Mouse (Mus musculus) urinary bladder, postnatal 25 days (tissue): ENCODE measurements around the gene Tll2.
A peak's percentile ranks its signal among the peaks of the same experiment; 100 is the strongest.

ENCODE experiments used
- DNase-seq: peaks from one replicate; pipeline ENCODE4 v3.0.0; 2022; ENCODE audit warnings: low spot score

The Tll2 gene

DNA sequence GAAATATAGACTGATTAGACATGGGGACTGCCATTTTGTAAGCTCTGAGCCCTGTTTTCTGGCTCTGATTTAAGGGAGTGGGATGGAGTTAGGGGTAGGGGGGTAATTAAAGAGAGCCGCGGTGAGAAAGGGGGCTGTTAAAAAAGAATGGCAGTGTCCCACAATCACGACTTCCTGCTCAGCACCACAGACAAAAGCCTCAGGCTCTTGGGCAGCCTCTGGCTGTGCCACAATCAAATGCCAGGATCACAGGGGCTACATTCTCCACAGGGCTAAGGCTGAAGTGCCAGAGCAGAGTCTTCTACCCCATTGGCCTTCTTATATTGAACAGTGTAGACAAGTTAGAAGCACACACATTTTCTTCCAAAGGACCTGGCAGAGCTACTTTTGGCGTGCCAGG is 118.7 kb downstream of the Tll2 start:
- DNase-seq, result no peak

DNA sequence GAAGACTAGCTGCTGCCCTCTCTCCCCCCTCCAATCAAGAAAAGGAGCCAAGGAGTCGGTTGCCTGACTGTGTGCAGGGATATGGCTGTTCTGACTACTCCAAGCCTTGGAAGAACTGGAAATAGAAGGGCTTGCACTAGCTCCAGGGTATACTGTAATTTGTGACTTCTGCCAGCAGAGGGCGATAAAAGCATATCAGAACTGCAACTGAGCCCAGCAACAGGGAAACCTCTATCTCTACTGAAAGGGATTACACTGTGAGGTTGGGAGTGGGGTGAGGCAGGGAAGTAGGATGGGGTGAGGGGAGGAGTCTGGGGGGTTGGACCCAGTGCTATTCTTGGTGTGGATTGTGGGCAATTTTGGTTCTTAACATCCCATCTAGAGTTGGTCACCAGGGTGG is 119.9 kb downstream of the Tll2 start:
- peak; percentile 63 for DNase-seq

DNA sequence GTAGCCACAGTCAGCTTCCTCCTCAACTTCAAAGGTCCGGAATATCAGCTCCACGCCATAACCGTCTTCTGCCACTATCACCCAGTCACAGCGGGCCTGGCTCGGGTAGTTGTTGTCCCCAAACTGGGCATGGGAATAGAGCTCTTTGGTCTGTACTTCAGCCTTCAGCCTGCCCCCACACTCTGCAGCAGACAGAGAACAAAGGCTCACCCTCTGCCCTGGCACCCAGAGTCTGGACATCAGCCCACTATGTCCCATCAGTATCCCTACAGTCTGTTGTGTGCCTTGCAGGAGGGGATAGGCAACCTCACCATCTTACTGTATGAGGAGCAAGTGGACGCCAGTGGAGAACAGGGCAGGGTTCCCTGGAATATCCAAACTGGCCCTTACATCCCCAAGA is 120.3 kb downstream of the Tll2 start:
- no peak for DNase-seq

DNA sequence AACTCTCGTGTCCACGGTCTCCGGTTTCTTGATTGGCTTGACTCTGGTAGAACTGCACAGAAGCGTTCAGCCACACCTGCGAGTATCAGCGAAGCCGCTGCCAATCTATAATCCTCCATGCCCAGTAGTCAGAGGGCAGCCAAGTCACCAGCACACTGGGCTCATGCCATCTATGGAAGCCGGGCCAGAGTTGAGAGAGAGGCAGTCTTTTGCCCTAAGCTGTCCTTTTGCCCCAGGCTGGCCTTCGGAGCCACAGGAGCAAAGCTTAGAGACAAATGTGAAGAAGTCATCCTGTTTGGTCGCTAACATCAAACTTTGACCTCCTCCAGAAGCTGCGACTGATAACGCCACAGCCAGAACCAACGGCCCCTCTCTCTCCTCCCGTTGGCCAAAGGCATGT is 123.0 kb downstream of the Tll2 start:
- no peak for DNase-seq

DNA sequence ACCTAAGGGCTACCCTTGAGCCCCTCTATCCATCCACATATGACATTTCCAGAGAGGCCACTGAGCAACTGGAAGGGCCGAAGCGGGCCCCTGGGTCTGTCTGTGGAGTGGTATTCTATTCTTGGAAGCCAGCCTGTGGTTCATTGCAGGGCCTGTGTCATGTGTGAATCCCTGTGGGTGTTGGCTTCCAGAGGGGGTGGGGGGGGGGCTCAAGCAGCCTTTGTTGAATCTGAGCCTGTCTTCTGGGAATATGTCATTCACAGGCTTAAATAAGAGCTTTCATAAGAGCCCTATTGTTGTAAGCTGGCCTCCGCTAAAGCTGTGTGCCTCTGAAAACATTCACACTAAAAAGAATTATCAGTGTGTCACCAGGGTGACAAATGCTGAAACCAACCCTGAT is 125.0 kb downstream of the Tll2 start:
- DNase-seq, result no peak

DNA sequence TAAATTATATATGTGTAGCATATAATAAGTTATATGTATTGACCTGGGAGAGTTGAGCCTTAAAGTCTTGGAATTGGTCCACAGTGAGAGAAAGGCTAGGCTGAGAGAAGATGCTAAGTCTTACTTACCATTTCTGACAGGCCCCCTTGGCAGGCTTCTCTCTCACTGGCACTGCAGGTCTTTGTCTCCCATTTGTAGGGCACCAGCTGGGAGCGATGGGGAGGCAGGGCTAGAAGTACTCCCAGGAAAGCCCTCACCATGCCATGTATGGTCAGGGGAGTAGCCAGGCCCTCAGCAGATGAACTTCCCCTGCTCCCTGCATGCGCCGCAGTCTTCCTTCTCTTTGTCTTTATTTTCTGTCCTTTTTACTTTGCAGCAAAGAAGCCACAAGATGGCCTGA is 129.7 kb downstream of the Tll2 start, which contains the start of gene Opalin:
TSS of gene Opalin (minus strand) at position 208 of the 400 bp plus-strand sequence.
- DNase-seq, result no peak

DNA sequence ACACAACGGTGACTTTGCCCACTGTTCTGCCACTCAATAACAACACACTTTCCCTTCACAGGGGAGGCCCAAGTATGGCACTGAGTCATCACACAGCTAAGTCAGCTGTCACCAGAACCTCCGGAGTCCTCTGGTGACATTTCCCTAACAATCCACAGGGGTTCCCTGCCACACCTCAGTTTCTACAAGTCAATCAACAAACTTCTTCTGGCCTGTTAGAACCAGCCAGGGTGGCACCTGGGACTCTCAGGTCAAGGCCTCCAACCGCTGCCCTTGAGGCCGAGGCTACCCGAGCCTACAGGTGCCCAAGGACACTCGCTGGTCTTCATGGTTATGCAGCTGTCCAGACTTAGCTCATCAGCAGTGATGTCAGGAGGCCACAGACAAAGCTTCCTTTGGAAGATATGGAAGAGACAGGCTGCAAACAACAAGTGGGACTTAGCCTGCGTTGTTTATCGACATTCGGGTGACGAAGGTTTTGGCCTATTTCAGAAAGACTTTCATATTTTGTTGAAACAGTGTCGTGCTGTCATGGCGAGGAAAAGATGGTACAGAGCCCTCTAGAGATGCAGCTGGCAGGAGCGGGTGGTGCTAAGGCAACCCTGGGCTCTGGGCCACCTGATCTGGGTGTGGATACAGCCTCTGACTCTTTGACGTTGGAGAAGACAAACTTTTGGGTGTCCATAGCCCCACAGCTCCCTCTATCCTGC is 132.7 kb downstream of the Tll2 start:
- no peak for DNase-seq

DNA sequence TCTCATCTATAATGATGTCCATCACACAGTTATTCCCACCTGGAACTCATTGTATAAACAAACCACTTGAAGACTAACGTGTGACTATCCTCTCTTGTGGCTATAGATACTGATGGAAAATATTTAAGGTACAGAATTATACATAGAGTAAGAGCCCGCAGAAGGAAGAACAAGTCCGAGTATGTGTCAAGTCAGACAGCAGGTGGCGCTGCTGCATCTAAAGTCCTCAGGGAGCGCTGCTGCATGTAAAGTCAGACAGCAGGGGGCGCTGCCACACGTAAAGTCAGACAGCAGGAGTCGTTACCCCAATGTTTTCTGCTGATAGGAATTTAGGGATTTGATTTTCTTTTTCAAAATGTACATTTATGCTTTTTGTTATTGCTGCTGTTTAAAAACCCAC is 135.1 kb downstream of the Tll2 start:
- DNase-seq, result peak; percentile 89

DNA sequence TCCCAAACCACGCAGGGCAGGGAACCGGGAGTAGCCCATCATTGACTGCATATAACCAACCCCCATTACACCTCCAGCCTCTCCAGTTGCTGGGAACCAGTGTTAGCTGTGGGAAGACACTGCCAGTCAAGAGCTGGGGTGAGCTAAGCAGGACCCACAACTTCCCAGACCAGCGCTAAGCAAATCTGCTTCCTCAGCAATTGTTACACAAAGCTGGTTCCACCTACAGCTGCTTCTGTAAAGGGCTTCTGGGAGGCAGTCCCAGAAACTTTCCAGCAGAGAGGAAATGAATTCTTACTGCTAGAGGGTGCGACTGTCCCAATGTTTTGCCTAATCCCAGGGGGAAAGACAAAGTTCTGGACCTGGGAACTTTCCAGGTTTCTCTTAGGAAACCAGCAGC is 151.9 kb downstream of the Tll2 start:
- DNase-seq, result no peak

DNA sequence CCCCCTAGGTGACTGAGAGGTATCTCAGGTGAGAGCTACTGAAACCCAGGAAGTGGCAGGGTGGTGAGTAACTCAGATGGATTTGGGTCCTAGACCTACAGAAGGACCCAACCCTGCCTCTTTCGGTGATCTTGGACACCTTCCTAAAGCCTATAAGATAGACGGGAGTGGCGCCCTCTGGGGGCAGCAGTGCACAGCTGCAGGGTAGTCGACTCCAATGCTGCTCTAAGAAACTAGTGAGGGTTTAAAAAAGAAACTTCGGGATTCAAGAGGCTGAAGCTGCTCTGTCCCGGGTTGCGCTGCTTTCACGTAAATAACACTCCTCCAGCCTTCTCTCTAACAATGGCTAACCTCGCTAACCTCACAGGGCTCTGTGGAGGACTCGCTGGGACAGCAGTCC is 153.1 kb downstream of the Tll2 start:
- DNase-seq, result peak; percentile 15

DNA sequence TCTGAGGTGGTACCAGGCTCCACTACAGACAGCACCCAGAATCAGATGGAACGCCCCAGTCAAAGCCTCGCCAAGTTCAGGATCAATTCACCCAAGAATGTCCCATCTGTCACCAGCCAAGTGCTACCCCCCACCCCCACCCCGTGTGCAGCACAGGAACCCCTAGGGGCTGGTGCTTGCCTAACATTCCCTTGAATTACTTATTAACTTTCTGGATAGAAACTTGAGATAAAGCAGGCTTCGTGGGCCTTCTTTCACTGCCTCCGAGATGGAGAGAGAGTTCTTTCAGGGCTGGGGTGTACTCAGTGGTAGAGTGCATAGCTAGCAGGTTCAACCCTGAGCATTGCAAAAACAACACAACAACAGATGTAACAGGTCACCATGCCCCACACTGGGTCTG is 154.4 kb downstream of the Tll2 start:
- DNase-seq, result no peak

DNA sequence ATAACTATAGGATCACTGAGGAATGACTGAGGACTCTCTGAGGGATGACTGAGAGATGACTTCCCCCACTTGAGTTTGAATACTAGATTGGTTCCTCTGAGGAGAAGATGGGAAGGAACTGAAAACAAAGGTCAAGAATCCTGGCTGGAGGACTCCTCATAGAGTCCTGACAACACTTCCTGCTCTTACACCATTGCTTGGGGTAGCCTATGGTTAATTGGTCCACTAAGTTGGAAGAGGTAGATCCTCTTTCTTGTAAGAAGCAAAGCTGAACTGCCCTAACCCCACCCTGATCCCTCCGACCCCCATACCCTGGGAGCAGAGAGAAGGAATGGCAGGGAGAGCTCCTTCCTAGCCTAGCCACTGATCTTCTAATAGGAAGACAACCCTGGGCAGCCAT is 154.9 kb downstream of the Tll2 start:
- no peak for DNase-seq

DNA sequence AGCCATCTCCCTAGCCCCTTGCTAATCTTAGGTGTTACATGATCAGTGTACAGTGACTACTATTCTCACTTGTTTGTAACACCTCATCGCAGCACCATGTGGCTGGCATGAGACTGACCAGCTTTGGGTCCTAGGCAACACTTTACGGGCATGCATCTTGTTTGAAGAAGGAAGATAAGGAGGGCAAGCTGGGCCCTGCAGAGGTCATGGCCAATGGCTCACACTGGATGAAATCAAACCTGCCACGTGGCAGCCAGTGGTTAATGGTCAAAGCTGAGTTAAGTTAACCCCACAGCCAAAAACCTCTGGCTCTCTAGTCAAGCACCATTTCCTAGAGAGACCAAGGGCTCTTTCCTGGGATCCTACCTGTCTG is 158.5 kb downstream of the Tll2 start:
- DNase-seq, result no peak

DNA sequence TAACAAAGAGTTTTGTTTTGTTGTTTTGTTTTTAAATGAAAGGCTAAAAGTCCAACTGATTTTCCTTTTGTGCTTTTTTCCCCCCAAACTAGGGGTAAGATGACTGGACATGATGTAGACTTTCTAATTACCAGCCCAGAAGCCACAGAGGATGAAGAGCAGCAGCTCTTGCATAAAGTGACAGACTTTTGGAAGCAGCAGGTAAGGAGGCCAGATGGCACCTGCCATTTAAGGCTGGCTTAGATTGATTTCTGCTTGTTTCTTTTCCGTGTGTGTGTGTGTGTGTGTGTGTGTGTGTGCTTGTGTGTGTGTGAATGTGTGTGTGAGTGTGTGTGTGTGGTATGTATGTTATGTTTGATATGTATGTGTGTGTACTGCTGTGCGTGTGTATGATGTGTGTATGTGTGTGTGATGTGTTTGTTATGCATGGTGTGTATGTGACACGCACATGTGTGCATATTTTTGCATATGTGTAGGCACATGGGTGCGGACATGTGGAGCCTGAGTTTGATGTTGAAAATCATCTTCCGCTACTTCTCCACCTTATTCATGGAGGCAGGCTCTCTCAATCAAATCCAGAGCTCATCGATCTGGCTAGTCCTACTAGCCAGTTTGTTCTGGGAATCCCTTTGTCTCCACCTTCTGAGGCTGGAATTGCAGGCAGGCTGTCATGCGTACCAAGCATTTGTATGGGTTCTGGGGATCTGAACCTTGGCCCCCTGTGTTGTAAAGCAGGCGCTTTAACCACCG is 159.0 kb downstream of the Tll2 start:
- no peak for DNase-seq

DNA sequence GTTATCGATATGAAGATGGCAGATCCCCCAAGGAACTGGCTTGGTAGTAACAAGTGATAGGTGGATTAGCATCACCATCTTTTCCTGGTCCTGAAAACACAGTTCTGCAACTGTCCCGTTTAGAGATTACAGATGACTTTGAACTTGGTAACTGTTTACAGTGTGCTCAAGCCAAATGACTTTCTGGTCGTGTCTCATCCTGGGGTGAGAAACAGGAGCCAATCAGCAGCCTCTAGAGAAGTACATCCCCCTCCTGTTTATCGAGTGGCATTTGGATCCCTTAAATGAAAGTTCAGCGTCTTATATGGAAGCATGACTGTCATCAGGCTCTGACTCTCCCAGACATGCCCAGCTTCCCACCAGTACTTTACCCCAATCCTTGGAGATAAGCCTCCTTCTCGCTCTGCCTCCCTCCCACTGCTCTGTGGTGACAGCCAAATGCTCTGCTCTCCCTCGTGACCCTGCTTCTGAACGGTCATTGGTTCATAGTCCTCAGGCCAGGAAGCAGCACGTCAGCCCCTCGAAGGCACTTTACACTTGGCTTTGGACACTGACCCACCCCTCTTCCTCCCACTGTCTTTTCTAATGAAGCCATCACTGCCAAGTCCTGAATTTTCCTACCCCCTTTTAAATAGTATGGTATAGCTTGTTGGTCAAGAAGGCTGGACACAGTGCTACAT is 161.4 kb downstream of the Tll2 start:
- no peak for DNase-seq

DNA sequence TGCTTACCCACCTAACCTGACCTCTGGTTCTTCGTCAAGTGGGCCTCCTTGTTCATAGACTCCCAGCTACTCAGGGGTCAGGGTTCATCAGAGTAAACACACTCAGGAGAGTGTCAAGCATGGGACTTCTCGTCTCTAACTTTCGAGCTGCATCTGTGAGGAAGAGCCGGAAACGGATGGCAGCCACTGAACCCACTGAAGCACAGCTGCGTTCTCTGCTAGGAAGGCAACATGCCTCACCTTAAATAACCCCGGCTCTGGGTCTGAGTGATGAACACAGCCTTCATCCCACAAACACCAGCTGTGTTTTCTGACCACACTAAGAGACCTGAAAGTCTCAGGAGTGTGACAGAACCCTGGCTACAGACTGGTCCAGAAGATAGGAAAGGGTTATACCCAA is 167.5 kb downstream of the Tll2 start:
- DNase-seq, result no peak

DNA sequence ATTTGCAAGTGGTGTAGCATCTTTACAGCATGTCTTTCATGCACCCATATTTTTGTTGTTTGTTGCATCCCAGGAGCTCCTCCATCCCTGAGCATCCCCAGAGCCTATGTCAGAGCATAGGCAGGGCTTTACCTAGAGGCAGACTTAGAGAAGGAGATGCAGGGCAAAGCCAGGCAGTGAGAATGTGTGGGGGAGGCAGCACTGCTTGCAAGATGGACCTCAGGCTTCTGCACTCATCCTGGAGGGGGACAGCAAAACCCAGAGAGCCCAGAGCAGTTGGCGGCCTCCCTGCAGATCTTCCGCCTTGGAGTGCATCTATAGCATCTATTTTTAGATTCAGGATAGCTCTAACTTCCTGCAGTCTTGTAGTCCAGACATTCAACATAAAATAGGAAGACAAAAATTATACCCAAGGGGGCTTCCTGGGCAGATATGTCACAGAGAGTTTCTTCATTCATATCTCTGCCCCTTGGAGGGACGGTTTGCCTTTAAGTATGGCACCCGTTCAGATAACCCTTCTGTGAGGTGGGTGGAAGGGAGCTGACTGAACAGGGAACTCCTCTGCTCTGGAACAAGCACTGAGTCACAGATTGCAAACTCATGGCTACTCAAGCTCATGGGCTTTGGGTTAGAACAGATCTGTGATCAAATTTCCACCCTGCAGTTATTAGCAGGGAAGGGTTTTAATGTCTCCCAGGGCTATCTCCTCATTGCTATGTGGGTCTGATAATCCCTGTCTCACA is 170.7 kb downstream of the Tll2 start:
- no peak for DNase-seq
